Mouse (Mus musculus): ENCODE results near the gene Trcg1.
A peak's percentile ranks its signal among the peaks of the same experiment; 100 is the strongest.
"Not testable (repeated sequence)": the region's sequence is repeated elsewhere in the genome, so short reads cannot be mapped to it uniquely, and the experiment has no call there.

The Trcg1 gene

GRCm38 (mm10) chr9:57236256-57236655 is at the start of gene Trcg1:
TSS of gene Trcg1 (plus strand) at chr9:57236556.
- no peak for DNase-seq (ENCODE audit: low spot score in 2 of 2)

DNA sequence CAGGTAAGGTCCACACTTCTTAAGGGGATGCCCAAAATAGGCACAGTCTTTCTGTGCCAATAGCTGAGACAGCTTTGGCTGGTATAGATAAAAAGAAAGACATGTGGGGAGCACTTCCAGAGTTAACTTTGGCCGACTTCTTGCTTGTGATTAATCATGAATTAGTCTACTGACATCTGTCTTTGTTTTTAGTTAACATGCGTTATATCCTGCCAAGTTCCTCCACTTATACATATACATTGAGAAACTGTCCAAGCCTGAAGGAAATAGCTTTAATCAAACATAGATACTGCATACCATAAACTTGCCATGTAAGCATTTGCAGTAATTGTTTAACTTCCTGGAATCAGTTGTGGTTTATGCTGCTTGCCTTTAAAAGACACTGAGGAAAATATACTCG is 39.6 kb upstream of the Trcg1 start:
- no peak for DNase-seq (ENCODE audit: low spot score in 2 of 2)

GRCm38 (mm10) chr9:57197414-57197813 is 38.9 kb upstream of the Trcg1 start:
- DNase-seq (ENCODE audit: low spot score in 2 of 2) = no peak

GRCm38 (mm10) chr9:57202981-57203380 is 33.4 kb upstream of the Trcg1 start:
- DNase-seq (ENCODE audit: low spot score in 2 of 2) = no peak

- not testable (repeated sequence) for DNase-seq (ENCODE audit: low spot score in 2 of 2)
Observed at GRCm38 (mm10) chr9:57203571-57203970, 32.8 kb upstream of the Trcg1 start.

- no peak for DNase-seq (ENCODE audit: low spot score in 2 of 2)
Observed at GRCm38 (mm10) chr9:57206896-57207295, 29.5 kb upstream of the Trcg1 start.

DNA sequence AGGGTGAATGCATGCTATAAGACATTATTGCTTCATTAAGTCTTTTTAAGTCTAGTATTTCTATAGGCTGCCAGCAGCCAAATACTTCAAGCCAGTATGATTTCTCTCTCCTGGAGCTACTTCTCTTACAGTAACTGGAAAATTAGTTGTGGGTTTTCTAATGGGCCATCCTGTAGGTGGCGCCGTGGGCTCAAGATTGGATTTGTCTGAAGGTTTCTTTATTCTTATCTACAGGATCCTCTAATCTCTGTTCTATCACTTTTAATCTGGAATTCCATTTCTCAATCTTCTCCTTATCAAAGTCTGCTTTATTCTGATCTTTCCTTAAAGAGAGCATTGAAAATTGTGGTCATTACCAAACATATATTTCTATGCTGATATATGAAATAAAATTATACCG is 27.0 kb upstream of the Trcg1 start:
- no peak for DNase-seq (ENCODE audit: low spot score in 2 of 2)

- no peak for DNase-seq (ENCODE audit: low spot score in 2 of 2)
Observed at GRCm38 (mm10) chr9:57212448-57213222, 23.7 kb upstream of the Trcg1 start.

DNA sequence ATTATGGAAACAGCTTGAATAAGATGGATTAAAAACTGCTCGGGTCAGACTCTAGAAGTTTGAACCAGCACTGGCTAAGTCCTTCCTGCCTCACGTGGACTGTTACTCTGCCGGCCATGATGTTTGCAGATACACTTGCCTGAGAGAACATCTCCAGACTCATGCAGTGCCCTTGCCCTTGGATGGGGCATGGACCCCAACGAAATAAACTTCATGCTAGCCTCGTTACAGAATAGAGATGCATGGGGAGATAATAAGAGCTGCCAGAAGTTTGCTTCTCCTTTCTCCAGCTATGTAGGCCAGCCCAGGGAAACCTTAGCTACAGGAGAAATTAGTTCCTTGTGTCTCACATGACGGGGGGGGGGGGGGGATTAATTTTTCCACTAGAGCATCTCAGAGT is 21.9 kb upstream of the Trcg1 start:
- no peak for DNase-seq (ENCODE audit: low spot score in 2 of 2)

- no peak for DNase-seq (ENCODE audit: low spot score in 2 of 2)
Observed at GRCm38 (mm10) chr9:57217220-57217619, 19.1 kb upstream of the Trcg1 start.

GRCm38 (mm10) chr9:57218776-57219175 is 17.6 kb upstream of the Trcg1 start:
- no peak for DNase-seq (ENCODE audit: low spot score in 2 of 2)

GRCm38 (mm10) chr9:57219511-57219910 is 16.8 kb upstream of the Trcg1 start:
- DNase-seq (ENCODE audit: low spot score in 2 of 2) = no peak

DNA sequence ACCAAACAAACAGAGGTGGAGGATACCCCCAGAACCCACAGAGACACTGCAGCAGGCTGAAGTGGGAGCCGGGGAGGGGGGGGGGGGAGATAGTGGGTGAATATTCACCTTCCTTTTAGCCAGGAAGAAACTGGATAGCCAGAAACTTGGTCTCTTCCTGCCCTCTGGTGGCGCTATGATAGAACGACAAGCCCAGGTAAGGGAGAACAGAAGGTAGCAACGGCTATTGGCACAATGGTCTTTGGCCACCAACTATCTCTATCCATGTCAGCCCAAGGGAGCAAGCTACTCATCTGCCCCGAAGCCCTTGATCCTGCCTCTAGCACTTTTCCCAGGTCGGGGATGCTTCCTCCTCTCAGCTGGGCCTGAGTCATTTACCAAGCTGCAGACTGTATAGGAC is 16.0 kb upstream of the Trcg1 start:
- peak in 1 of 2 experiments; percentile 16 for DNase-seq (ENCODE audit: low spot score in 2 of 2)

DNA sequence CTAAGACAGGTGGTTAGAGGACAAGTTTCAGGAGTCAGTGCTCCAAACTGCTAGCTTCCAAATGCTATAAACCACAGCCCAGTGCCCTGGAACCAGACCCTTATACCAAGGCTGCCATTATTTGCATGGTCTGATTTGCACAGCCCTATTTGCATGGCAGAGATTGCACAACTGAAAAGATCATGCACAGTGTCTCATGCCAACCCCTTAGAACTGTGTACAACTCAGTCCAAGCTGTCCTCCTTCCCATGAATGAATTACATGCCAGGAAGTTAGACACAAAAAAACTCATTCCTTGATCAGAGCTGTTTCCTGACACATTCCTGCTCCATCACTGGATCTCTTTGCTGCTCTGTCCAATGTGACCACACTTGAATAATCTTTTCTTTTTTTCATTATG is 13.0 kb upstream of the Trcg1 start:
- DNase-seq (ENCODE audit: low spot score in 2 of 2) = no peak

DNA sequence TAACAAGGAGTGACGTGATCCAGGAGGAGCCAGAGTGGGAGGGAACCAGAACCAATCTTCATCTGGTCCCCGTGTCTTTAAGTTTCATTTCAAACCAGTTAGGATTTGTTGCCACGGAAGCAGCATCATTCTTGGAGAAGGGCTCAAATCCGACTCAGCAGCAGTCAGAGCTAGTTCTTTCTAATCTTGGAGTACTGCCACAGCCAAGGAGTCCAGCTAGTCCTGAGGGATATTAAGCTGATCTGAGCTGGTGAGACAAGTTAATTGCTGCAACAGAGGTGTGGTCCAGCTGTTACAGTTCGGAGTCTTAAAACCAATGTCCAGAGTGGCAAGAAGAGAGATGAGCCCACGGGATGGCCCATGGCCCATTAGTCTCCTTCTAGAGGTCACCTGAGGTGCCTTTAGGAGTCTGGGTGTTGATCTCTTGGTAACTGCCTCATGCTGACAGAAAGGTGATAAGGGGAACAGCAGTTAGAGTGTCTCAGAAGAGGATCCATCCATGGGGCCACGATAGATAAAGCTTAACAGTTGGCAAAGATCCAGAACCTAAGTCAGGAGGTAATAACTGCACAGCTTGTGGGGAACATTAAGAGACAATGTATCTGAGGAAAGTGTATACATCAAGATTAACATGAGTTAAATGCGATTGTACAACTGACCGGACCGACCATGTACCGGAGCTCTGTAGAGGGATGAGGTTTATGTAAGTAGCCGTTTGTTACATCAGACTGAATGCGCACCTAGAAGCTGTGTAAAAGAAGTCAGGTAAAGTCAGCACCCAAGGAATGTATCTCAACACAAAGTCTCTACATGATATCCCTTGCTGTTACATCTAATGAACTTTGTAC is 10.4 kb upstream of the Trcg1 start:
- no peak for DNase-seq (ENCODE audit: low spot score in 2 of 2)

- not testable (repeated sequence) for DNase-seq (ENCODE audit: low spot score in 2 of 2)
Observed at GRCm38 (mm10) chr9:57226628-57227122, 9.7 kb upstream of the Trcg1 start.

- DNase-seq (ENCODE audit: low spot score in 2 of 2) = no peak
Observed at GRCm38 (mm10) chr9:57227203-57227602, 9.2 kb upstream of the Trcg1 start.

DNA sequence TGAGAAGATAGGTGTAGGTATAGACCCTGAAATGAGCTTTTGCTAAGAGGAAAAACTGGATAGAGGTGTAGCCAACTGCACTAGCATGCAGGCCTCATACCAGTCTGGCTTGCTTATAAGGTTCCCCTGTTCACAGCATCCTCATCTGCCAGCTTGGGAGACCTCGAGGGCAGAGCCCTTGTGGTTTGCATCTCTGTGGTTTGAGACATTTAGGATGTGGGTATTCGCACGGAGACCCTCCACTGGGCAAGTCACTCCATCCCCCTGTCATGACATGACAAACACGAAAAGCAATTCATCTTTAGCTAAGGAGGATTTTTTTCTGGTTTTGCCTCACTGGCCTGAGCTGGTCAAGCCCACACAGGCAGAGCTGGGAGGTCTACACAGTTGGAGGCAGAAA is 8.2 kb upstream of the Trcg1 start:
- DNase-seq (ENCODE audit: low spot score in 2 of 2) = no peak

DNA sequence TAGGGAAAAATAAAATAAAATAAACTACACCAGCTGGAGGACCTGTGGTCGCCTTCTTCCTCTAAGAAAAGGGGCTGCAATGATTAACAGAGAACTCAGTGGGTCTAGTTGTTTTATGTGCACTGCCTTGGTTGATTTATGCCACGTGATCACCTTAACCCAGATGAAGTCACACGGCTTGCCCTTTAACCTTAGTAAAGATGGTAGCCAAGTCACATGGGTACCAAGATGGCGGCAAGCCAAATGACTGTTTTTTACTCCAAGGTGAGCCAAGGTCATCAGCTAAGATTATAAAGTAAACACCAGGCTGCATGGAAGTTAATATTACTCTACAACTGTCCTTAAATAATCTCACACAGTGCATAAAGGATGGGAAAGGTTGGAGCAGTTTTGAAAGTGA is 6.6 kb upstream of the Trcg1 start:
- DNase-seq (ENCODE audit: low spot score in 2 of 2) = no peak

DNA sequence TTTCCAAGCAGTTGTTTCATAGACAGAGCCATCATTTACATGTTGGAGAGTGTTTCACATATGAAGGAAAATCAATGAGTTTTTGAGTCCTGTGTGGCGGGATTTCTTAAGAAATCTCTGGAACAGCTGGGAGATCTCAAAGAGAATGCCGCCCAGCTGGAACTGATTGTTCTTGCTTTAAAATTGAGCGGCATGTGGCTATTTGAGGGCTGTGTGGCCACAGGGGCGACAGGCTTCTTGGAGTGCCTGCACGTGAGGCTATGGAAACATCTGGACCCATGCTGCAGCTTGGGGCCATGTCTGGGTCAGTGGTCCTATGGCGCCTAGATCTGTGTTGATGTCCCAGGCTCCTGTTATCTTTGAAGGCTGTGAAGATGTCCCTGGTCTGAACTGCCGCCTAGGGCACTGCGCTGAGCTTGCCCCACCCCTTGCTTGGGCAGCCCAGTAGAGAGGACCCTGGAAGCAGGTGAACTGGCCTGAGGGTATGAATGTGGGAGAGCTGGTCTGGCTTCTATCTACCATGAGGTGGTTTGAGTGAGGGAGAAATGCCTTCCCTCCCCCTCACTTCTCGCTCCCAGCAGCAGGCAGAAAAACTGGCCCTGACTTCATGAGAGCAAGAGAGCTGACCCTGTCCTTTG is 6.1 kb upstream of the Trcg1 start:
- no peak for DNase-seq (ENCODE audit: low spot score in 2 of 2)

DNA sequence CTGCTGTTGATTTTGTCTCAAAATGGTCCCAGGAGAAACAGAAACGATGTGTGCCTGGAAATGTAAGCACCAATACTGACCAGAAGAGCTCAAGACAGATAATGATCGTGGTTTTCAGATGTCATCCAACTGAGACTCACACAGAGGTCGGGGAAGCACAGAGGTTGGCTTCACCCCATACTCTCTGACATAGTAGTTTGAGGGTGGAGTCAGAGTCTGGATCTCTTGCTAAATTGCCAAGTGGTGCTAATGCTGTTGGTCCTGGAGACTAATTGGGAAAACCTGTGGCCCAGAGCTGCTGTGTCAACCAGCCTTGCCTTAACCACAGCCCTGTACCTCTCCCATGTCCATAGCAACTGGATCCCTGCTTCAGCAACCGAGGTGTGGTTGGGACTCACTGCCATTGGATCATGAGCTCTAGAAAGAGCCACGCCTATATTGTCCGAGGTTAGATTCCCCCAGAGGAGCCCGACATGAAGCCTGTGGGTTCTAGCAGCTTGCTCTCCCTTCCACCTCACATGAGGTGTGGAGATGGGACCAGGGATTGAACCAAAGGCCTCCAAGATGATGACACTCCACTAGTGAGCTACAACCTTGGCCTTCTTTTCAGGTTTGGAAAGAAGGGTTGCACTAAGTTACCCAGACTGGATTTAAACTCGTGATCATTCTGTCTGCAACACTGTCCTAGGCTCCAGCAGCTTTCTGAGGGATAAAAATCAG is 4.7 kb upstream of the Trcg1 start:
- DNase-seq (ENCODE audit: low spot score in 2 of 2) = no peak
